Mouse (Mus musculus) MEL (cell line): Measurements from ENCODE around the gene Prdm16. TPM values are rescaled to one million over a fixed set of nuclear protein-coding genes. Genes with fewer than 3 reads are reported as not detected.

Experiments used
- DNase-seq: peaks from one replicate; pipeline ENCODE4 v3.0.0; 2011; ENCODE audit warnings: low read depth, low spot score
- H3K27ac ChIP-seq: 2 replicates; pipeline ENCODE4 v1.5.1; 2012; ENCODE audit warnings: low read depth, mild to moderate bottlenecking, control low read depth, low read length, moderate library complexity; ENCODE audit not compliant: control insufficient read depth
- H3K27me3 ChIP-seq, 2 experiments: fragments of 150-350 bp in 1 of 2; sonication (generic) in 1 of 2; 2 replicates each; pipeline ENCODE4 v1.6.1; 2012; ENCODE audit warnings: low read length in 2 of 2, mild to moderate bottlenecking in 2 of 2, improper control_type of control experiment in 1 of 2, moderate library complexity in 1 of 2; ENCODE audit not compliant: insufficient read depth in 2 of 2, control insufficient read depth in 1 of 2
- H3K36me3 ChIP-seq, 2 experiments: 2 replicates each; pipeline ENCODE4 v1.6.1; 2012 to 2014; ENCODE audit warnings: low read length in 2 of 2, improper control_type of control experiment in 1 of 2, inconsistent platforms in 1 of 2, mild to moderate bottlenecking in 1 of 2; ENCODE audit not compliant: insufficient read depth in 2 of 2, control insufficient read depth in 1 of 2
- H3K4me1 ChIP-seq, 2 experiments: fragments of 150-350 bp in 1 of 2; sonication (generic) in 1 of 2; 2 replicates each; pipeline ENCODE4 v1.6.1; 2012; ENCODE audit warnings: low read length in 2 of 2, improper control_type of control experiment in 1 of 2, mild to moderate bottlenecking in 1 of 2; ENCODE audit not compliant: insufficient read depth in 2 of 2, control insufficient read depth in 1 of 2
- H3K4me3 ChIP-seq, 2 experiments: fragments of 150-350 bp in 1 of 2; sonication (generic) in 1 of 2; 2 replicates each; pipeline ENCODE4 v1.5.1; 2012; ENCODE audit warnings: low read depth in 2 of 2, low read length in 2 of 2, mild to moderate bottlenecking in 2 of 2, moderate library complexity in 2 of 2, control low read depth in 1 of 2, improper control_type of control experiment in 1 of 2; ENCODE audit not compliant: control insufficient read depth in 1 of 2, insufficient read depth in 1 of 2
- H3K79me2 ChIP-seq: 2 replicates; pipeline ENCODE4 v1.6.1; 2012; ENCODE audit warnings: mild to moderate bottlenecking, low read length, moderate library complexity; ENCODE audit not compliant: control insufficient read depth, poor library complexity, insufficient read depth
- H3K9ac ChIP-seq: 2 replicates; pipeline ENCODE4 v1.6.1; 2012; ENCODE audit warnings: low read depth, mild to moderate bottlenecking, control low read depth, low read length, moderate library complexity; ENCODE audit not compliant: control insufficient read depth, poor library complexity, severe bottlenecking
- H3K9me3 ChIP-seq: fragments of 150-350 bp; sonication (generic); replicated peaks from 2 replicates; pipeline ENCODE4 v1.6.1; 2012; ENCODE audit warnings: mild to moderate bottlenecking, low read length, improper control_type of control experiment, moderate library complexity; ENCODE audit not compliant: insufficient read depth
- BHLHE40 ChIP-seq: IDR thresholded peaks from 2 replicates; pipeline ENCODE4 v1.6.1; 2012; ENCODE audit warnings: low read depth, mild to moderate bottlenecking, inconsistent platforms, low read length, improper control_type of control experiment, borderline replicate concordance
- CHD2 ChIP-seq: IDR thresholded peaks from 2 replicates; pipeline ENCODE4 v1.6.1; 2011; ENCODE audit warnings: low read length, improper control_type of control experiment
- CTCF ChIP-seq, 3 experiments: IDR thresholded peaks in 2 of 3; conservative IDR thresholded peaks in 1 of 3; 2 replicates each; pipeline ENCODE4 v1.5.1; 2011 to 2012; ENCODE audit warnings: low read length in 3 of 3, low read depth in 2 of 3, mild to moderate bottlenecking in 2 of 3, improper control_type of control experiment in 1 of 3, inconsistent platforms in 1 of 3, mixed read lengths in 1 of 3, moderate library complexity in 1 of 3; ENCODE audit not compliant: control insufficient read depth in 1 of 3, insufficient read depth in 1 of 3, poor library complexity in 1 of 3, severe bottlenecking in 1 of 3
- EP300 ChIP-seq, 2 experiments: IDR thresholded peaks; 2 replicates each; pipeline ENCODE4 v1.6.1; 2011; ENCODE audit warnings: improper control_type of control experiment in 2 of 2, low read length in 2 of 2, low read depth in 1 of 2, mild to moderate bottlenecking in 1 of 2
- HCFC1 ChIP-seq: IDR thresholded peaks from 2 replicates; pipeline ENCODE4 v1.6.1; 2012; ENCODE audit warnings: low read depth, mild to moderate bottlenecking, inconsistent platforms, low read length, improper control_type of control experiment, moderate library complexity
- JUND ChIP-seq: IDR thresholded peaks from 2 replicates; pipeline ENCODE4 v1.6.1; 2011; ENCODE audit warnings: low read depth, mild to moderate bottlenecking, improper control_type of control experiment, low read length
- KAT2A ChIP-seq: conservative IDR thresholded peaks from 2 replicates; pipeline ENCODE4 v1.6.1; 2012; ENCODE audit warnings: low read depth, low read length, improper control_type of control experiment, inconsistent platforms
- MAZ ChIP-seq: IDR thresholded peaks from 2 replicates; pipeline ENCODE4 v1.6.1; 2012; ENCODE audit warnings: low read depth, mild to moderate bottlenecking, inconsistent platforms, low read length, improper control_type of control experiment
- MYC ChIP-seq: IDR thresholded peaks from 2 replicates; pipeline ENCODE4 v1.6.1; 2011; ENCODE audit warnings: low read depth, mild to moderate bottlenecking, low read length, improper control_type of control experiment, moderate library complexity
- NRF1 ChIP-seq: IDR thresholded peaks from 2 replicates; pipeline ENCODE4 v1.6.1; 2014; ENCODE audit warnings: low read depth, mild to moderate bottlenecking, inconsistent platforms, low read length, improper control_type of control experiment, moderate library complexity; ENCODE audit not compliant: poor library complexity, insufficient read depth, severe bottlenecking
- POLR2A ChIP-seq, 2 experiments: IDR thresholded peaks; 2 replicates each; pipeline ENCODE4 v1.6.1; 2011 to 2012; ENCODE audit warnings: low read length in 2 of 2, mild to moderate bottlenecking in 2 of 2, control low read depth in 1 of 2, improper control_type of control experiment in 1 of 2, low read depth in 1 of 2, moderate library complexity in 1 of 2; ENCODE audit not compliant: control insufficient read depth in 1 of 2, insufficient read depth in 1 of 2, poor library complexity in 1 of 2
- POLR2AphosphoS2 ChIP-seq: IDR thresholded peaks from 2 replicates; pipeline ENCODE4 v1.6.1; 2011; ENCODE audit warnings: low read length, improper control_type of control experiment
- POLR2AphosphoS5 ChIP-seq: IDR thresholded peaks from 2 replicates; pipeline ENCODE4 v1.6.1; 2012; ENCODE audit warnings: low read depth, borderline replicate concordance, mild to moderate bottlenecking, inconsistent platforms, low read length, moderate library complexity, mixed read lengths
- RAD21 ChIP-seq: IDR thresholded peaks from 2 replicates; pipeline ENCODE4 v1.6.1; 2011; ENCODE audit warnings: mild to moderate bottlenecking, low read depth, low read length, improper control_type of control experiment
- TAL1 ChIP-seq: IDR thresholded peaks from 2 replicates; pipeline ENCODE4 v1.6.1; 2012; ENCODE audit warnings: mild to moderate bottlenecking, inconsistent platforms, low read length, moderate library complexity, mixed read lengths
- TBP ChIP-seq: IDR thresholded peaks from 2 replicates; pipeline ENCODE4 v1.8.0; 2011; ENCODE audit warnings: low read depth, low read length, improper control_type of control experiment
- TCF12 ChIP-seq: IDR thresholded peaks from 2 replicates; pipeline ENCODE4 v1.6.1; 2014; ENCODE audit warnings: low read depth, mild to moderate bottlenecking, inconsistent platforms, low read length, improper control_type of control experiment, moderate library complexity
- UBTF ChIP-seq: IDR thresholded peaks from 2 replicates; pipeline ENCODE4 v1.6.1; 2012; ENCODE audit warnings: low read depth, mild to moderate bottlenecking, inconsistent platforms, low read length, improper control_type of control experiment, moderate library complexity, borderline replicate concordance; ENCODE audit not compliant: insufficient read depth
- USF2 ChIP-seq, 2 experiments: IDR thresholded peaks; 2 replicates each; pipeline ENCODE4 v1.6.1; 2011 to 2012; ENCODE audit warnings: improper control_type of control experiment in 2 of 2, low read length in 2 of 2, borderline replicate concordance in 1 of 2, inconsistent platforms in 1 of 2, low read depth in 1 of 2, mild to moderate bottlenecking in 1 of 2; ENCODE audit not compliant: insufficient read depth in 1 of 2
- ZMIZ1 ChIP-seq: IDR thresholded peaks from 2 replicates; pipeline ENCODE4 v1.6.1; 2012; ENCODE audit warnings: low read depth, mild to moderate bottlenecking, inconsistent platforms, low read length, improper control_type of control experiment, moderate library complexity
- ZNF384 ChIP-seq: IDR thresholded peaks from 2 replicates; pipeline ENCODE4 v1.6.1; 2012; ENCODE audit warnings: low read depth, mild to moderate bottlenecking, inconsistent platforms, low read length, improper control_type of control experiment
- polyA plus RNA-seq, 2 experiments: library from polyadenylated mRNA; stranded (reverse) in 1 of 2; unstranded in 1 of 2; fragments of >175 nt in 1 of 2; fragments of >200 nt in 1 of 2; gene quantifications; 2 replicates each; pipeline versions ENCODE4 v1.2.1 to v1.2.4; 2012; ENCODE audit warnings: low replicate concordance in 2 of 2, low read depth in 1 of 2; ENCODE audit not compliant: insufficient read length in 2 of 2, insufficient read depth in 1 of 2, missing spikeins in 1 of 2
- total RNA-seq: library from RNA; depleted of rRNA; stranded (reverse); fragments of 300-350 nt; gene quantifications from 2 replicates; pipeline ENCODE4 v1.2.3, GENCODE M21; 2012

Gene Prdm16
- total and polyA plus RNA-seq, 3 experiments, result not detected

DNA sequence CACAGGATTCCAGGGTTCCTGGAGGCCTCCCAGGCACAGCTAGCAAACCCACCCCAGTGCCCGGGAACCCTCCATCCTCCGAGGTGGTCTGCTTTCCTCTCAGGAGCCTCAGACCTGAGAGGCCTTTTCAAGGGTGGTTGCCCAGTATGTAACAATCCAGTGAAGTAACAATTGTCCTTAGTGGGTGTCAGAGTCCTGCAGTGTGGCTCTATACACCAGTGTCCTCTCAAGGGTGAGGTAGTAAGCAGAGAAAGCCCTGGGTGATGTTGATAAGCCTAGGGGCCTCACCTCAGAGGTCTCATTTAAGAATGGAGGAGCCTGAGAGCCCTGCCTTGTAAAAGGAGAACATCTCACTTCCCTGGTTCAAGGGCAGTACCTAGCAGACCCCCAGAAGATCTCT lies 31.1 kb upstream of the Prdm16 start, which contains the start of gene Actrt2:
Gene Actrt2 (minus strand): TSS at position 101 of the 400 bp plus-strand sequence.
- H3K4me3 ChIP-seq, result no peak within 1 kb of the TSS
- no peaks in the 10 kb centered on the region for H3K79me2 ChIP-seq
- TF ChIP-seq ZNF384 (no peak), POLR2AphosphoS5 (no peak), USF2 (IDR thresholded peaks at IDR 0.05; ENCODE audit: borderline replicate concordance in 1 of 2, insufficient read depth in 1 of 2, low read depth in 1 of 2, low read length in 2 of 2) (no peak), JUND (no peak), TBP (no peak), MYC (no peak), CHD2 (no peak), EP300 (IDR thresholded peaks at IDR 0.05; ENCODE audit: low read depth in 1 of 2, low read length in 2 of 2) (no peak), UBTF (no peak), POLR2AphosphoS2 (no peak), POLR2A (IDR thresholded peaks at IDR 0.05; ENCODE audit: control insufficient read depth in 1 of 2, insufficient read depth in 1 of 2, low read depth in 1 of 2, low read length in 2 of 2, poor library complexity in 1 of 2) (no peak), ZMIZ1 (no peak)
- TF ChIP-seq, all 39 proteins: peak for 0
- H3K4me1 ChIP-seq, result no peaks in the 10 kb centered on the region
- no peak within 1 kb of the TSS for H3K9ac ChIP-seq
- H3K36me3 ChIP-seq, result no peaks in the 10 kb centered on the region
- no peaks in the 10 kb centered on the region for H3K27me3 ChIP-seq
- no peak for DNase-seq
- no peaks in the 10 kb centered on the region; the same call in 1 of the 2 replicates for H3K9me3 ChIP-seq
- no peak within 1 kb of the TSS for H3K27ac ChIP-seq

DNA sequence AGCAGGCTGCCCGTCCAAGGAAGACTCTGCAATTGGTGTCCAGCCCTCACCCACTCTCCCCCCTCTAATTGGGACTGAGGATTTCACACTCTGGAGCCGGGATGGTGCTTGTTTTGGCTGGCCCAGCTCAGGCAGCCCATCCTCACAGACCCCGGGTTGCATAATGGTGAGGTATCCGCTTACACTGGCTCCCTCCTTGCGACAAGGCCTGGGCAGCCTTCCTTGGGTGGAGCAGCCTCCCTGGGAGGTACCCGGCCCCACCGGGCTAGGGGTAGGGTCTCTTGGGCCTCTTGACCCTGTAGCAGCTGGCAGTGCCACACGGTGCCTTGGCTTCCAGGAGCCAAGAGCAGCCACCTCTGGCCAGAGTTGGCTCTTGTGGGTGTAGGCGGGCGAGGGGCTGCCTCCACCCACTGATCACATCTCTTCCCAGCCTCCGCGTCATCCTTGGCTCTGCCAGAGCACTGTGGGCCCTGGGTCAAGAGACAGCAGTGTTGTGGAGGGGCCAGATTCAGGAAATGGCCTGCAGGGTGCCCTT lies 26.1 kb upstream of the Prdm16 start:
- no peak for DNase-seq
- H3K27ac ChIP-seq, result no peak overlapping the region
- H3K27me3 ChIP-seq, result no peaks in the 10 kb centered on the region
- no peak overlapping the region for H3K9ac ChIP-seq
- H3K79me2 ChIP-seq, result no peaks in the 10 kb centered on the region
- no peaks in the 10 kb centered on the region for H3K9me3 ChIP-seq
- no peak overlapping the region for H3K4me3 ChIP-seq
- no peaks in the 10 kb centered on the region for H3K36me3 ChIP-seq
- H3K4me1 ChIP-seq, result no peaks in the 10 kb centered on the region
- TF ChIP-seq TCF12, result no peak
- TF ChIP-seq CHD2, result no peak
- TF ChIP-seq POLR2AphosphoS5, result no peak
- TF ChIP-seq HCFC1, result no peak
- TF ChIP-seq NRF1, result no peak
- TF ChIP-seq MAZ, result no peak
- TF ChIP-seq TBP, result no peak
- TF ChIP-seq KAT2A, result no peak
- TF ChIP-seq TAL1, result no peak
- TF ChIP-seq RAD21, result no peak
- TF ChIP-seq CTCF (IDR thresholded peaks at IDR 0.05 in 2 of 3, conservative IDR thresholded peaks at IDR 0.05 in 1 of 3; ENCODE audit: control insufficient read depth in 1 of 3, insufficient read depth in 1 of 3, low read depth in 2 of 3, low read length in 3 of 3, poor library complexity in 1 of 3, severe bottlenecking in 1 of 3), result no peak
- no peak for TF ChIP-seq BHLHE40
- TF ChIP-seq, all 39 proteins: peak for 0
